Mouse (Mus musculus): Measurements from ENCODE around the gene Wdr70.
"Not testable (repeated sequence)": the region's sequence is repeated elsewhere in the genome, so short reads cannot be mapped to it uniquely, and the experiment has no call there.

The Wdr70 gene

DNA sequence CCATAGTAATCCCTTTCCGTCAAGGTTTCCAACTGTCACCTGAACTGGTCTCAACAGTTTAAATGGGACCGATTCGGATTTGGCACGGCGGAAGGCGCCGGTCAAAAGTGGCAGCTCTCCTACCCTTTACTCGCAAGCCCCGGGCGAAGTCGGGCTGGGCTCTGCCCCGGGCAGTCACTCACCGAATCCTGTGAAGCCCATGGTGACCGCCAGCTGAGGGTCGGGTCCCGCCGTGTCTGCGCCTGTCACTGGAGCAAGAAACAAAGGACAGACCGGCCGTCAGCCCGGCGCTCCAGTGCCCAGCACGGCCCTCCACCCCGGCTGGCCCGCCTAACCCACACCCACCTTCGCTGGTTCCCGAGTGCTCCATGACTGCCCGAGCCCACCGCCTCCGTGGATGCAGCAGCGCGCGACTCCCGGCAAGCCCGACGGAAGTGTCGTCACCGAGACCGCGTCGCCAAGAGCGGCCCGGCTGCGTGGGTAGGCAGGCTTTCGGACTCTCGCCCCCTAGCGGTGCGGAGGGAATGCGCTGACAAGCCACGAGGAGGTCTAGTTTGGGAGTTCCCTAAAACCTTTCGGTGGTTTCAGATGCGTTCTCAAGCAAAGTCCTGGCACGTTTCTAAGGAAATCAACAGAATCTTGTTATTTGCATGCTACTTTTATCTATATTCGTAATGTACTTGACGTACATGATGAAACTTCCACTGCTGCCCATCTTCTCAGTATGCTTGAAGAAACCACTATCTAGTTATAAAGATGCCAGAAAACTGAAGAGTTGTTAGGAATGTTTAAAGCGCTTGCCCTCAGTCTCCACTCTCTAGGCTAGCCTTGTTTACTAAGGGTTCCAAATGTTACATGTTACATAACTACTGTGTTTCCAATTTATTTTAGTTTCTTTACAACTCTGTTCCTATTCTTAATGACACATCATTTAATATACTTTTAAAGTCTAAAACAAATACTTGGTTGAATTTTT lies at the start of gene Wdr70:
Wdr70 (minus strand) TSS at position 436 of the 976 bp plus-strand sequence.
- DNase-seq: peak; percentile 96

DNA sequence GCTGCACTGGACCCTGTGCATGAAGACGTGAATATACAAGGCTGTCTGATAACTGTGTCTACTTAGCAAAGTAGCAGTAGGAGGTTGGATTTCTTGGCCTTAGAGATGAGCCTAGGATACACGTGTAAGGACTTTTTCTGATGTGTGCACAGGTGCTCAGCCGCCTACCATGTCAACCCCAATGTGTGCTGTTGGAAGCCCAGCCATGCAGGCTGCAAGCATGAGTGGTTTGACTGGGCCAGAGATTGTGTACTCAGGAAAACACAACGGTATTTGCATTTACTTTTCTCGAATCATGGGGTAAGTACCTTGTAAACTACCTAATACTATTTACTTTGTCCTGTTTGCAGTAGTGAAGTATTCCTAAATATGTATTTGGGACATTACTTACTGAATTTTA lies 36.6 kb upstream of the Wdr70 start:
- DNase-seq: no peak

DNA sequence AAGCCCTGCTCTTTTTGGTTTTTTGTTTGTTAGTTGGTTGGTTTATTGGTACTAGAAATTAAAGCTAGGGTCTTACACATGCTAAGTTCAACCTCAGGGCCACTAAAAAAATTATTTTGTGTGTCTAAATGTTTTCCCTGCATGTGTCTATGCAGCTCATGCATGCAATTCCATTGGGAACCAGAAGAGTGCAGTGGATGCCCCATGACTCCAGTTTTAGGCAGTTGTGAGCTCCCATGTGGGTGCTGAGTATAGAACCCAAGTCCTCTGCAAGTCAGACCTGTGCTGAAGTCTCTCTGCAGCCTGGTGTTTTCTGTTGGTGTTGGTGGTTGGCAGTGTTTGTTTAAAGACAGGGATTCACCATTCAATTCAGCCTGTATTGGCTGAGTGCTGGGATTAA lies 32.8 kb upstream of the Wdr70 start:
- DNase-seq: no peak

DNA sequence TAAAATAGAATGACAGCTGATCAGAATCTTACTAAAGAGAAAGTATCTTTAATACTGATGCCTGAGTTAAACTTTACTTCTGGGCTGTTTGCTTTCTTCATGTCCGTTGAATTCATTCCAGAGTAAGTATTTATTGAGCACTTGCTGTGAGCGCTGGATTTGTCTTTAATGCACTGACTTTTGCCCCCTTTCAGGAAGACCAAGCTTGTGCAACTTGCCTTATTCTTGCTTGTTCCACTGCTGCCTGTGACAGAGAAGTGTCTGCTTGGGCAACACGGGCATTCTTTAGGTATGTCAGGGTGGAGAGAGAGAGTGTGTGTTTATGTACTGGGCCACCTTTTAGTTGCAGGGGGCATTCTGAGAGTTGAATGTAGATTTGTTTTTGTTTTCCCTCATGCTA lies 32.3 kb upstream of the Wdr70 start:
- DNase-seq: no peak

DNA sequence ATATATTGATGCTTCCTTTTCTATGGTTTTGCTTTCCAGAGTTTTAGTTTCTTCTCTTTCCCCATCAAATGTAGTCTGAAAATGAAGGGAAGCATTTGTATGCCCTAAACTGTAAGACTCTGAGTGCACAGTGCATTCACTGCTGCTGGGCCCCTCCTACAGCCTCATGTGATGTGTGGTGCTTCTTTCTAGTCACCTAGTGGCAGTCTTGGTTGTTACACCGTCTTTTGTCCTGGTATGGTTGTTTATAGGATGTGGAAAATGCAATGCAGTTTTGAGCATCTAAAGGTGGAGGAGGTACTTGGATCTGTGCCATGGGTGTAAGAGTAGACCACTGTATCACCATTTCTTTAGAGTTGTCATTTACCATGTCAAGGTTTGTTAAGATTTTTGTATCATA lies 30.3 kb upstream of the Wdr70 start:
- DNase-seq: no peak

DNA sequence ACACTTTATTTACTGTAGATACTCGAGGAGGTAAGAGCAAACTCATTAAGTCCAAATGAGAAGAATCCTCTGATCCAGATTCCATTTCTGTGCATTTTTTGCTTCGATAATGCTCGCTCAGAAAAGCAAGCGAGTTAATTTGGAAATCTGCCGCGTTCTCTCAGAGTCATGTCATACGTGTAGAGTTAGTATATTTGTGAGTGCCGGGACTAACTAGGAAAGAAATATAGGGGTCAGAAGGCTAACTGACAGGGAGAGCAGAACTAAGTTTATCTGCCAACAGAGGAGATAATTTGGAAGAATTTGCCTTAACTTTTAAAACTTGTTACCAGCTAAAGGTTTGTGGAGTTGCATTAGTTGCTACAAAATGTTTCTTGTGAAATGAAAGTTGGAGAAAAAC lies 10.8 kb upstream of the Wdr70 start:
- no peak for DNase-seq

DNA sequence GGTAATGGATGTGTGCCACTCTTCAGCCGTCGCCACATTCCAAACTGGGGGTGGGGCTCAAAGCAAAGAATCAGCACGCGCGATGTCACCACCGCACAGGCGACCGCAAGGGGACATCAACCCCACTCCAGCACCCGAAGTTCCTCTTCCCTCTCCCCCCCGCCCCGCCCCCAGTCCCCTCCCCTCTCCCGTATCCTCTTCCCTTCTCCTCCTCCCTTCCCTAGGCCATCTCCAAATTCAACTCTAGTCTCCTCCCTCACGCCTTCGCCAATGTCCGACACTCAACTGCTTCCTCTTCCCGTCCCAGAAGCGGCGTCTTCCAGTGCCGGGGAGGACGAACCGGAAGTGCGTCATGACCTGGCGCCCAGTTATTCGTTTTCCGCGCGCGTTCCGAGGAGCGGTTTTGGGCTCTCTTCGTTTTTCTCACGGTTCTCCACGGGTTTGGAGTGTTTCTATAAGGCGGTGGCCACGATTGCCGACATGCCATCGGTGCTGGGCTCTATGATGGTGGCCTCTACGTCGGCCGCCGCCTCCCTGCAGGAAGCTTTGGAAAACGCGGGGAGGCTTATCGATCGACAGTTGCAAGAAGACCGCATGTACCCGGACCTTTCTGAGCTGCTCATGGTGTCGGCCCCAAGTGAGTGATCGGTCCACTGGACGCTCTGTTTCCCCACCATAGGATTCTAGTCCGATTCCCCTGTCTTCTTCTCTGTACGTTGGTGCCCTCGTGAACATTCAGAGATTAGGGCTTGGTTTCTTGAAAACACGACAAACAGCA lies 10.1 kb upstream of the Wdr70 start, which contains the start of gene Nup155:
Nup155 (plus strand) TSS at position 308 of the 778 bp plus-strand sequence.
- peak; percentile 89 for DNase-seq

DNA sequence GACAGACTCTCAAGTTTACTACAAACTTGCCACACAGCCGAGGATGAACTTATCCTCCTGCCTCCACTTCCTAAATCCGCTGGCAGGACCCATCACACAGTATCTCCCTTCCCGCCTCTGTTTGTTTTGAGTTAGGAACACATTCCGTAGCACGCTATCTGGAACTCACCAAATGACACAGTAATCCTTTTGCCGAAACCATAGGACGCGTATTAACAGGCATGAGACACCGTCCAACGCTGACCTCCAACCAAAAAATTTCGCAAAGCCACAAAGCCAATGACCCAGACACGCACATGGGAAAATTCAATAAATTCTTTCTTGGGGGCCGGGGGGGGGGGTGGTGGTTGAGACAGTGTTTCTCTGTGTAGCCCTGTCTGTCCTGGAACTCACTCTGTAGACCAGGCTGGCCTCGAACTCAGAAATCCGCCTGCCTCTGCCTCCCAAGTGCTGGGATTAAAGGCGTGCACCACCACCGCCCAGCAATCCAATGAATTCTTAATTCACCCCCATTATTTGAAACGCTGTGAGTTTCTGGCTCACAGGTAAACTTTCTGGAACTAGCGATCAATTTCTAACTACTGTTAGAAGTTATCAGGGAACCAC lies 9.5 kb upstream of the Wdr70 start:
- DNase-seq: no peak

DNA sequence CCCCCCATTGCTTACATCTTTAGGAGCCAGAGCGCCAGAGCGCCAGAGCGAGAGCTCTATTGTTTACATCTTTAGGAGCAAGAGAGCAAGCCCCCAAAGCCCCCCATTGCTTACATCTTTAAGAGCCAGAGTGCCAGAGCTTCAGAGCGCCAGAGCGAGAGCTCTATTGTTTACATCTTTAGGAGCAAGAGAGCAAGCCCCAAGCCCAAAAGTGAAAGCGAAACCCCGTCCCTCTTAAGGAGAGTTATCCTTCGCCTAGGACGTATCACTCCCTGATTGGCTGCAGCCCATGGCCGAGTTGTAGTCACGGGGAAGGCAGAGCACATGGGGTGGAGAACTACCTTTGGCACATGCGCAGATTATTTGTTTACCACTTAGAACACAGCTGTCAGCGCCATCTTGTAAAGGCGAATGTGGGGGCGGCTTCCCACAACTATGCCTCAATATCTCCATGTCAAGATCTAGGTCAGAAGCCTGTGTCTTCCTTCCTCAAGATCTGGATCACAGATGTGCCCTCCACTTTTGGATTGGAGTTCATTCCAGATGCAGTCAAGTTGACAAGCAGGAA lies 3.0 kb upstream of the Wdr70 start:
- not testable (repeated sequence) for DNase-seq

DNA sequence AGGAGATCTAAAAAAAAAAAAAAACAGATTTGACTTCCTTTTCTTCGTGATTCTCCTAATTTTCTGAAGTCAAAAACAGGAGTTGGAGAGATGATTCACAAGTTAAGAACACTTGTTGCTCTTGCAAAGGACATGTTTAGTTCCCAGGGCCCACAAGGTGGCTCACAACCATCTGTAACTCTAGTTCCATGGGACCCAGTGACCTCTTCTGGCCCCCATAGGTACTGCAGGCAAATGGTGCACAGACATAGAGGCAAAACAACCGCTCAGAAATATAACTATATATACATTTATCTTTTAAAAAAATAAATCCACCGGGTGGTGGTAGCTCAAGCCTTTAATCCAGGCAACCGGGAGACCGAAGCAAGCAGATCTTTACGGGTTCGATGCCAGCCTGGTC lies 1.2 kb downstream of the Wdr70 start:
- DNase-seq: peak; percentile 82

DNA sequence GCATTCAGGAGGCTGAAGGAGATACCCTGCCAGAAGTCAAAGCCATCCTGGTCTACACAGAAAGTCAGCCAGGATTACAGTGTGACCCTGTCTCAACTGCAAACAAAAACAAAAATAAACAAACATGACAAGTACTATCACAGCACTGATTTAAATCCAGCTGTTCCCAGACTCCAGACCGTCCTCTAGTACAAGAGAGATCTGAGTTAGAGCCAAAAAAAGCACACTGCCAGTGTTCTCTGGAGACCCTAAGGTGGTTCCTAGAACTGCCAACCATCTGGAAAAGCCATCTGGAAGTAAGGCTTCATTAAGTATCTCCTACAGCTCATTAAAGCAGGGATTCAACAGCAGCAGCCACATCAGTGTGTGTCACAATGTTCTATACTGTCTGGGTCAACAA lies 6.3 kb downstream of the Wdr70 start:
- not testable (repeated sequence) for DNase-seq

DNA sequence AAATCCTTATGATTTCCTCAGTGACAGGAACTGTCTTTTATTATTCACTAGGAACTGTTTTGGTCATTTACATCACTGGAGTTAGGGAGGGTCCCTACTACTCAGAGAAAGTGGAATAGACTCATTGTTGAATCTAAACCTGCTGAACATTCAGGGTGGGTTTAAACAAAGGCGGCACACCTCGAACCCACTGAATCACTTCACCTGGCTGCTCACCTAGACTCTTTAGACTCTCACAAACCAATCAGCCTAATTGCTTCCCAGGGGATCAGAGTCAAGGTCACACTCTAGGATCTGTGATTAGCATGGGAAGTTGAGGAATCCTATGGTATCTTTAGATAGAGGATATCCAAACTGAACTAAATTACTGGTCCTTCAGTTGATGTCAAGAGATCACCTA lies 8.3 kb downstream of the Wdr70 start:
- no peak for DNase-seq

DNA sequence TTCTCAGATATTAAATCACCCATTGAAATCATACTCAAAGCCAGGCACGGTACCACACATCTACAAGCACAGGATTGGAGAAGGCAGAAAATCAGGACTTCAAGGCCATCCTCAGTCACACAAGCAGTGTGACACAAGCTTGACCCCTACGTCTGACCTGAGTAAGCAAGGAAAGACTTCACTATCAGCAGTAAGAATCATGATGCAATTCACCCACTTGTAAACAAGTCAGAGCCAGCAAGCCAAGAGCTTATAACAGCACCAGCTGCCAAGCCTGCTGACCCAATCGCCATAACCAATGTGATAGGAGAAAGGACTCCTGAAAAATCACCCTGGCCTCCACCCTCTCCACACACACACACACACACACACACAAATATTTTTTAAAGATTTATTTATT lies 10.3 kb downstream of the Wdr70 start:
- no peak for DNase-seq

DNA sequence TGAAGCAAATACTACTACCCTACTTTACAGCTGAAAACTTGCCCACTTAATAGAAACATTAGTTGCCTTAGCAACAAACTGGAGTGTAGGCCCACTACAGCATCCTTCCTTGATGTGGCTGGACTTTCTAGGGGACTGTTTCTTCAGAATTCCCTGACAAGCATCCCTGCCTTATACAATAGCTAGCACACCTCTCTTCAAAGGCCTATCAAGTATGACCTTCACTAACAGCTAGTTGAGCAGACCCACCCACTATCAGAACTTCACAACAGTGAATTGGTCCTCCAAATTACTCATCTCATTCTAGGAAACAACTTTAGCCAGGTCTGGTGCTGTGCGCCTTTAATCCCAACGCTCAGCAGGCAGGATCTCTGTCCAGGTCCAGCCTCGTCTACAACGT lies 11.7 kb downstream of the Wdr70 start:
- DNase-seq: no peak

DNA sequence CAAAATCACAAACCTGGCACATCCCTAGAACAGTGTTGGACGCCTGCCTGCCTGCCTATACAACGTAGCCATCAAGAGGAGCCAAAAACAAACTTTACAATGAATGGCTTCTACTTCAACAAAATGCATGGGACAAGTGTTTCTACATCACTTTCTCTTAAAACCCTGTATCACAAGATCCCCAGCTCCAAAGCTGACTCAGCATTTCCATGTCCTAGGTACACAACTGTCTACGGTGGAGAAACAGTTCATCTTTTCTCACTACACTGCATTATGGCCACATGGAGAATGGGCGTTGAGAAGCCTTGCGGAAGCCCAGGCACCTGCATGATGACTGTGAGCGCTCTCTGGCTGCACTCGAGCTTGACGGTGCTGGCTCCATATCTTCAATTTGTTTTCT lies 16.9 kb downstream of the Wdr70 start:
- DNase-seq: no peak

DNA sequence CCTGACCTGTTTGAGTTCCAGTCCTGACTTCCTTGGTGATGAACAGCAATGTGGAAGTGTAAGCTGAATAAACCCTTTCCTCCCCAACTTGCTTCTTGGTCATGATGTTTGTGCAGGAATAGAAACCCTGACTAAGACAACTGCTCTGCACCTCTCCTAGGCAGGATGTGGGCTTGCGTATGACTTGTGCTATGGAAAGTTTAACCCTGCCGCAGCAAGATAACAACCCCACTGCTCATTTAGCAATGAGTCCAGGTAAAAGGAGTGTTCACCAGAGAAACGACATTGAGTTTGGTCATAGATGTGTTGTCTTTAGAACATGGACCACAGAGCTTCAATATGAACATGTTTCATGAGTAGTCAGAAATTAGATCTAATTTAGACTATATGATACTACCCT lies 25.9 kb downstream of the Wdr70 start:
- DNase-seq: not testable (repeated sequence)

DNA sequence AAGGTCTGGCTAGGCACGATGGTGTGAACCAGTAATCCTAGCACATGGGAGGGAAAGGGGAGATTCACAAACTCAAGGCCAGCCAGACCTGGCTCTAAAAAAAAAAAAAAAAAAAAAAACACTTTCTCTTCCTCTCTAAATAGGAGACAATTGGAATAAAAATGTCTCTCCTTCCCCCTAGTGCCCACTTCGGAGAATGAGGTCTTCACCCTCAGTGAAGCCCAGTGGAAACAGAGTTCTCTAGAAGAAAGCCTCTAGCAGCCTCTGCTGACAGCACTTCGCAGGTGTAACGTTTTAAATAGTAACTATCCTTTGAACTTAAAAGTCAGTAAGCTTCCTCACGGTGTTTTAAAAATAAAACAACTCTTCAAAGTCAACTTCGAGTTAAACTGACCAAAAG lies 33.8 kb downstream of the Wdr70 start:
- DNase-seq: no peak

DNA sequence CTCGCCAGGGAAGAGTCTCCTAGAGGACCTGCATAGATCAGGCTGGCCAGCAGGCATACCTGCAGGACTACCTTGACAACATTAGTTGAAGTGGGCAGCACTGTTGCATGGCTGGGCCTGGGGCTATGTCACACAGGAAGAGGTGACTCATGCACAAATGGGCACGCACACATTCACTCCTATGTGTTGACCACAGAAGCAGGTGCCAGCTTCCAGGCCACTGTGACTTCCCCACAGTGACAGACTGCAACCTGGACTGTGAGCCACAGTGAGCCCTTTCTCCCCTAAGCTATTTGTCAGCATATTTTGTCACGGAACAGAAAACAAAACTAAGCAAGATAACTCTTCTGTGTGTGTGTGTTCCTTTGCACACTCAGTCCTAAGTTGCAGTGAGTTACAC lies 47.8 kb downstream of the Wdr70 start:
- DNase-seq: no peak

DNA sequence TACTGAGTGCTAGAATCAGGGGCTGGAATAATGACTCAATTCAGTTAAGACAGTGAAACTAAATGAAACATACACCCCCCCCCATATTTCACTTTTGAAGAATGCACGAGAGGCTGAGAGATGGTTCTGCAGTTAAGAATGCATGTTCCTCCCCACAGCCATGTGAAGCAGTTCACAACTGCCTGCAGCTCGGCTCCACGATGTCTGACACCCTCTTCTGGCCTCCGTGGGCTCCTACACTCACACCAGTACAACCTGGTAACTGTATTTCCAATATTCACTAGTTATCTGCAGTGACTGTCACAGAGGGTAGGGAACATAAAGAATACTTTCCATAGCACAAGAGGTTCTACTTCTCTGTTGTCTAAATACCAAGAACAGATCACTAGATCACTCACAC lies 59.2 kb downstream of the Wdr70 start:
- no peak for DNase-seq

DNA sequence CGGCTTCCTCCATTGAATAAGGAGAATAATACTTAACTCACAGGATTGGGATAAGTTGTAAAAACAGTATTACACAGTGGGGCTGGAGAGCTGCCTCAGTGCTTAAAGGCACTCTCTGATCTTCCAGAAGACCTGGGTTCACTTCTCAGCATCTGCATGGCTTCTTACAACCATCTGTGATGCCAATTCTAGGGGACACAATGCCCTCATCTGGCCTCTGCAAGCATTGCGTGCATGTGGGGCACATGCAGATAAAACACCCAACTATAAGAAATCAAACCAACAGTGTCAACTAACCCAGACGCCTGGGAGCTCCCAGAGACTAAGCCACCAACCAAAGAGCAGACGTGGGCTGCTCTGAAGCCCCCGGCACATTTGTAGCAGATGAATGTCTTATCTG lies 60.6 kb downstream of the Wdr70 start:
- no peak for DNase-seq

DNA sequence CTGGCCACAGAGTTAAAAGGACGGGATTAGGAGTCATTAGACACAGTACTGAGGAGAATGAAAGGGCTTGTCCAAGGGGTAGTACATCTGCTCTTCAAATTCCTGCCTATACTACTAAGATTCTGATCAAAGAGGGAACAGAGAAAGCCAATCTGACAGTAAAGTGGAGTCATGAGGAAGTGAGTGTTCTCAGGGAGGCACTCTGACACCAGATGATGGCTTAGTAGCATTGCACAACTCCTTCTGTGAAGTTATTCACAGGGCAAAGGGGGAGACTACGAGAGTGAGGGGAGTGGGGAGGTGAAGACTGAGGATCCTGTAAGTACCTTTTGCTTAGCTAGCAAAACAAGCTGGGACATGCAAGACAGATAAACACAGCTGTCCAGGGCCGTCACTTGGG lies 61.2 kb downstream of the Wdr70 start:
- no peak for DNase-seq

DNA sequence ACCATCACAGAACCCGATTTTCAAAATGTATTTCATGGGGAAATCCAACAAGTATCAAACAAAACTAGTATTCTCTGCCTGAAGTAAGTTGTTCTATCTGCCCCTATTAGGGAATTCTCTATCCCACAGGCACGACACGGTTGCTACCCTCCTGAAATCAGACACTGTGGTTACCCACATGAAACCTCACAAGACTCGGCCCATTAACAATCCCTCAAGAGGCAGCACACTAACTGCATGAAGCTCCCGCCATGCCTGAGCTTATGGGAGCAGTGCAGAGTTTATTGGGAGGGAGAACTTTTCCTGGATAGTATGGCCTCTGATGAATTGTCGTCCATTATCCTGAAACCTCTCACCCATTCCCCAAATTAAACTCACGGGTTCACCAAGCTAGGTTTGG lies 67.8 kb downstream of the Wdr70 start:
- DNase-seq: no peak

DNA sequence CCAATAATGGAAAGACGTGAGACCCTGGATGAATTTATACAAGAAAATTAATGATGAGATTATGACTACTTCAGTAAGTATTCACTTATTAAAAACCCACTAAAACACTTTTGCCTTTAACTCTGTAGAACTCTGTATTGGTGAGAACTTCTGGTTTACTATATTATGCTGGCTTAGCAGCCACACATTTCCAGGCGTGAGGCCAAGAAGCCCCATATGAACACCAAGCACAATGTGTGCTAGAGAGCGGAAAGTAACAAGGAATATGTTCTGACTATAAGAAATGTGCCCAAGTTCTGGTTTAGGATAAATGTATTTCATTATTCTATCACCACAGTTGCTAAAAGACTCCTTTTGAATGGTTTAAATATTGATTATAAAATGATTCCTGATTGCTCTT lies 68.4 kb downstream of the Wdr70 start:
- DNase-seq: no peak
